Mouse (Mus musculus): ENCODE measurements around the gene Hnrnpa3. TPM values are rescaled to one million over a fixed set of nuclear protein-coding genes. Genes with fewer than 3 reads are reported as not detected.
"Not testable (repeated sequence)": the region's sequence is repeated elsewhere in the genome, so short reads cannot be mapped to it uniquely, and the experiment has no call there.

The Hnrnpa3 gene
- polyA plus RNA-seq, 1 experiment: 136 TPM

- Histone ChIP-seq H3K4me1 (peaks cover 16% of the 10 kb centered on the region), H3K27me3 (replicated peaks) (peaks cover 2% of the 10 kb centered on the region), H3K9me3 (no peaks in the 10 kb centered on the region), H3K4me3 (replicated peaks) (no peak overlapping the region), H3K36me3 (replicated peaks; ENCODE audit: low read length) (no peaks in the 10 kb centered on the region)
- TF ChIP-seq GATA1 (IDR thresholded peaks at IDR 0.05; ENCODE audit: borderline replicate concordance, low read length) (no peak), FLI1 (IDR thresholded peaks at IDR 0.05; ENCODE audit: low read length) (no peak)
Measured at GRCm38 (mm10) chr2:75621873-75622654, 37.0 kb upstream of the Hnrnpa3 start.

DNA sequence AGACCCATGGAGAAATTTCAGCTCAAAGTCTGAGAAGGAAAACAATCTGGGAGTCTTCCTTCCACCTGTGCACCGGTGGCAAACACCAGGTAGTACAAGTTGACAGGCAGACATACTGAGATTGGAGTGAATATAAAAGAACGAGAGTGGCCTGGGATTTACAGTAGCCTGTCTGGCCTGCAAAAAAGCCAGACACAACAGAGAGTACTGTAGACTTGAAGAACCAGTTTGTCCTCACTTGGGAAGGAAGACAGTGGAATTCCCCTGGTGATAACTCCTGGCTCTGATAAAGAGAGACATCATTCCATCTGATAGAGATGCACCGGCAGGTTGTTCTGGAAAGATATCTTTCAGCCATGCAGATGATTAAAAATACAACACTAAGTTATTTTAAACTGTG is 34.0 kb upstream of the Hnrnpa3 start:
- Histone ChIP-seq H3K4me1 (peaks cover 18% of the 10 kb centered on the region), H3K9me3 (no peaks in the 10 kb centered on the region), H3K36me3 (replicated peaks; ENCODE audit: low read length) (no peaks in the 10 kb centered on the region), H3K27me3 (replicated peaks) (peaks cover 2% of the 10 kb centered on the region), H3K4me3 (replicated peaks) (no peak overlapping the region)
- TF ChIP-seq FLI1 (IDR thresholded peaks at IDR 0.05; ENCODE audit: low read length): no peak
- TF ChIP-seq GATA1 (IDR thresholded peaks at IDR 0.05; ENCODE audit: borderline replicate concordance, low read length): no peak

DNA sequence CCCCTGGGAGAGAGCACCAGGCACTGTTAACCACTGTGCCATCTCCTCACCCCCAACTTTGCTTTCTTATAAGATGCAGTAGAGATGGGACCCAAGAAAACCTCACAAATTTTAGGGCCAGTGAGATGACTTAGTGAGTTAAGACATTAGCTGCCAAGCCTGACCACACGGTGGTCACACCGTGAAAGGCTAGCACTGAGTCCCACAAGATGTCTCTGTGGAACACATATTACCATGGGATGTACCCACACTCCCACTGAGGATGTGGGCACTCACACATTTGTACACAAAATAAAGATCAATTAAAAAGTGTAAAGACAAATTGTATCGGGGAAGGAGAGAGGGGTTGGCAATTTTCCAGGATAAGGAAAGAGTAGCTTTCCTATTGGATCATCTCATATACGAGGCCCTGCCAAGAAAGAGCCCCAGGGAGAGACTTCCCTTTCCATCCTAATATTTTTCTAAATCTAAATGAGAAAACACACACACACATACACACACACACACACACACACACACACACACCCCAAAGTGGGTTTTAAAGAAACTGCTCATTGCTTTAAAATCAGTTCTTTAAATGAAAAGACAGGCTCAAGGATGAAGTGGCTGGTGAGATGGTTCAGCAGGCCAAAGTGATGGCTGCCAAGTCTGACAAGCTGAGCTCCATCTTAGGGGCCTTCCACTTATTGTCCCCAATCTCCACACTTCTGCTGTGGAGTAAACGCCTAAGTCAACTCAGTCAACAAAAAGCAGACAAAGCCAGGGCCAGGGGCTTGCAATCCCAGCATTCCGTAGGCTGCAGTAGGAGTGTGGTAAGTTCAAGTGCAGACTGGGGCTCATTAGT is 32.2 kb upstream of the Hnrnpa3 start:
- peaks cover 27% of the 10 kb centered on the region for H3K4me1 ChIP-seq
- peaks cover 2% of the 10 kb centered on the region for H3K27me3 ChIP-seq (replicated peaks)
- H3K36me3 ChIP-seq (replicated peaks; ENCODE audit: low read length): no peaks in the 10 kb centered on the region
- no peaks in the 10 kb centered on the region for H3K9me3 ChIP-seq
- TF ChIP-seq FLI1 (IDR thresholded peaks at IDR 0.05; ENCODE audit: low read length): no peak
- TF ChIP-seq GATA1 (IDR thresholded peaks at IDR 0.05; ENCODE audit: borderline replicate concordance, low read length): no peak
- H3K4me3 ChIP-seq (replicated peaks): no peak overlapping the region

GRCm38 (mm10) chr2:75628487-75628886 is 30.6 kb upstream of the Hnrnpa3 start:
- peaks cover 2% of the 10 kb centered on the region for H3K27me3 ChIP-seq (replicated peaks)
- no peak for TF ChIP-seq FLI1 (IDR thresholded peaks at IDR 0.05; ENCODE audit: low read length)
- TF ChIP-seq GATA1 (IDR thresholded peaks at IDR 0.05; ENCODE audit: borderline replicate concordance, low read length): no peak
- H3K36me3 ChIP-seq (replicated peaks; ENCODE audit: low read length): no peaks in the 10 kb centered on the region
- H3K9me3 ChIP-seq: no peaks in the 10 kb centered on the region
- H3K4me1 ChIP-seq: peaks cover 25% of the 10 kb centered on the region
- no peak overlapping the region for H3K4me3 ChIP-seq (replicated peaks)

GRCm38 (mm10) chr2:75631421-75631820 is 27.6 kb upstream of the Hnrnpa3 start:
- Histone ChIP-seq H3K9me3 (no peaks in the 10 kb centered on the region), H3K36me3 (replicated peaks; ENCODE audit: low read length) (no peaks in the 10 kb centered on the region), H3K27me3 (replicated peaks) (no peaks in the 10 kb centered on the region), H3K4me3 (replicated peaks) (no peak overlapping the region), H3K4me1 (peaks cover 27% of the 10 kb centered on the region)
- TF ChIP-seq FLI1 (IDR thresholded peaks at IDR 0.05; ENCODE audit: low read length) (no peak), GATA1 (IDR thresholded peaks at IDR 0.05; ENCODE audit: borderline replicate concordance, low read length) (no peak)

DNA sequence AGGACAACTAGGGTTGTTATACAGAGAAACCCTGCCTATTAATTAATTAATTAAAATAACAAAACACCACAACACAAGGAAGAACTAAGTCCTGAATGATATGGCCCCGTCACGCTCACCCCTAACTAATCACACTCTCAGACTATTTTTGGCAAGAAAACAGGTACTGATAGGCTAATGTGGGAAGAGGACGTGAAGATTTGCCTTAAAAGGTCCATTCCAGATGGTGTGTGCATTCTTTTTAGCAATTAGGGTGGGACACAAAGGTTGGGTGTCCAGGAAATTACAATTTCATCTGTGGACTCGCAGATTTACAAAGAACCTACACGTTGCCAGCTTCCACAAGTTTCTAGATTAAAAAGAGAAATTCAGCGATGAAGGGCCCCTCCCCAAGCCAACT is 27.0 kb upstream of the Hnrnpa3 start:
- peaks cover 32% of the 10 kb centered on the region for H3K4me1 ChIP-seq
- no peaks in the 10 kb centered on the region for H3K9me3 ChIP-seq
- no peaks in the 10 kb centered on the region for H3K27me3 ChIP-seq (replicated peaks)
- H3K36me3 ChIP-seq (replicated peaks; ENCODE audit: low read length): no peaks in the 10 kb centered on the region
- H3K4me3 ChIP-seq (replicated peaks): no peak overlapping the region
- TF ChIP-seq FLI1 (IDR thresholded peaks at IDR 0.05; ENCODE audit: low read length) (no peak), GATA1 (IDR thresholded peaks at IDR 0.05; ENCODE audit: borderline replicate concordance, low read length) (no peak)

DNA sequence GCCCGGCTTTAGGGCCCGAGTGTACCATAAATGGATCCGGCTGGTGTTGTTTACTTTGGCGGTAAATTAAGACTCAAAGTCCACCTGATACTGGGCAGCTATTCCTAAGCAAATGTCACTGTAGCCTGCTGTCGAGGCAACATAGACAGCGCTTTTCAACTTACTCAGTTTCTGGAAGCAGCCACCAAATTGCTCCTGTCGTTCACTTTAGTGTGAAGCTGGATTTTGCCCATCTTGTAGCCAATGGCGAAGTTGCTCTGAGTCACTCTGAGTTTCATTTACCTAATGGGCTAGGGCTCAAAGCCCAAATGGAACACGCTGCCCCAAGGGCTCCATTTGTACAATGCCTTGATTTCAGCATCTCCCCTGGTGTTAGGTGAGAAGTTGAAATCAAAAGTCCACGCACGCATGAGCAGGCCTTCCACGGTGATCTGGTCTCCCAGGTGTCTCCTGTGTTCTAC is 26.3 kb upstream of the Hnrnpa3 start:
- no peak for TF ChIP-seq FLI1 (IDR thresholded peaks at IDR 0.05; ENCODE audit: low read length)
- no peak for TF ChIP-seq GATA1 (IDR thresholded peaks at IDR 0.05; ENCODE audit: borderline replicate concordance, low read length)
- H3K27me3 ChIP-seq (replicated peaks): no peaks in the 10 kb centered on the region
- peaks cover 32% of the 10 kb centered on the region for H3K4me1 ChIP-seq
- no peaks in the 10 kb centered on the region for H3K9me3 ChIP-seq
- H3K36me3 ChIP-seq (replicated peaks; ENCODE audit: low read length): no peaks in the 10 kb centered on the region
- no peak overlapping the region for H3K4me3 ChIP-seq (replicated peaks)

DNA sequence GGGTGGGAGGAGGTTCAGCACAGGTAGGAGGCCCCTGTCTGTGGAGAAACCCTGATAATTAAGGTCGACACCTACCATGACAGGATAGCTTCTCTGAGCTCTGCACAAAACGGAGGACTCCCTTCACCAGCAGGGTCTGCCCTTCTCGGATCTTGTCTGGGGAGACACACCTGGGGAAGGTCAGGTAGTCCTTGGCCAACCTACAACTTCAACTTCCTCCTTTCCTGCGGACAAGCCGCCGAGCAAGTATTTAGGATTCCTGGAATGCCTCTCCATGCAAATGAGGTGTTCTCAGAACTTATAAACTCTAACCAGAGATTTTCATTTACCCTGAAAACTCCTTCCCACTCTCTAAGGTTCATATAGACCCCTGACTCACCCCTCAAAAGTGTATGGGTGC is 25.7 kb upstream of the Hnrnpa3 start:
- TF ChIP-seq FLI1 (IDR thresholded peaks at IDR 0.05; ENCODE audit: low read length): no peak
- TF ChIP-seq GATA1 (IDR thresholded peaks at IDR 0.05; ENCODE audit: borderline replicate concordance, low read length): no peak
- H3K4me1 ChIP-seq: peaks cover 32% of the 10 kb centered on the region
- H3K4me3 ChIP-seq (replicated peaks): no peak overlapping the region
- H3K9me3 ChIP-seq: no peaks in the 10 kb centered on the region
- no peaks in the 10 kb centered on the region for H3K27me3 ChIP-seq (replicated peaks)
- H3K36me3 ChIP-seq (replicated peaks; ENCODE audit: low read length): no peaks in the 10 kb centered on the region

DNA sequence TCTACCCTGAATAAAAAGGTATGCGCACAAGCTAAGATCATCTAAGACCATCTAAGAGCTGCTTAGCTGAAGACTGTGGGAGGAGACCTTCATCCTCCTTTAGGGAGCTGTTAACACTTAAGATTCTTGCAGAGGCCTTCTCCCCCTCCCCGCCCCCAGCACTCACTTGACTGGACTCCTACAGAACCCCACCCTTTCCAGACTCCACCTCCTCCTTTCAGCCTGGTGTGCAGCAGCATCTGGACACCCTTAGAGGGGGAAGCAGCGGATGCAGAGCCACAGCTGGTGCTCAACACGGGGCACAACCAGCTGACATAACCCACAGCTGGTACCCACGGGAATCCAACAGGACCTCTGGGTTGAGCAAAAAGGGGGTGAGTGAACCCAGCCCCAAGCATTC is 25.3 kb upstream of the Hnrnpa3 start:
- H3K9me3 ChIP-seq: no peaks in the 10 kb centered on the region
- peaks cover 29% of the 10 kb centered on the region for H3K4me1 ChIP-seq
- no peak overlapping the region for H3K4me3 ChIP-seq (replicated peaks)
- no peaks in the 10 kb centered on the region for H3K36me3 ChIP-seq (replicated peaks; ENCODE audit: low read length)
- no peaks in the 10 kb centered on the region for H3K27me3 ChIP-seq (replicated peaks)
- no peak for TF ChIP-seq FLI1 (IDR thresholded peaks at IDR 0.05; ENCODE audit: low read length)
- TF ChIP-seq GATA1 (IDR thresholded peaks at IDR 0.05; ENCODE audit: borderline replicate concordance, low read length): no peak

GRCm38 (mm10) chr2:75634431-75634830 is 24.6 kb upstream of the Hnrnpa3 start:
- H3K36me3 ChIP-seq (replicated peaks; ENCODE audit: low read length); H3K4me3 ChIP-seq (replicated peaks); H3K27me3 ChIP-seq (replicated peaks); H3K9me3 ChIP-seq: not testable (repeated sequence)
- H3K4me1 ChIP-seq: peaks cover 29% of the 10 kb centered on the region

Data from megakaryocyte, embryonic 14.5 days (primary cell).